Mouse (Mus musculus) embryo, embryonic 11 days (tissue): ENCODE measurements at regions not wholly inside any gene's neighbourhood (a gene's known extent, or its start where the extent isn't known, plus 50 kb on each side); places are given as distances from the start of the nearest gene placed in this dataset.

Experiments used
- DNase-seq: peaks from one replicate; pipeline ENCODE4 v3.0.0-alpha.2; 2015

DNA sequence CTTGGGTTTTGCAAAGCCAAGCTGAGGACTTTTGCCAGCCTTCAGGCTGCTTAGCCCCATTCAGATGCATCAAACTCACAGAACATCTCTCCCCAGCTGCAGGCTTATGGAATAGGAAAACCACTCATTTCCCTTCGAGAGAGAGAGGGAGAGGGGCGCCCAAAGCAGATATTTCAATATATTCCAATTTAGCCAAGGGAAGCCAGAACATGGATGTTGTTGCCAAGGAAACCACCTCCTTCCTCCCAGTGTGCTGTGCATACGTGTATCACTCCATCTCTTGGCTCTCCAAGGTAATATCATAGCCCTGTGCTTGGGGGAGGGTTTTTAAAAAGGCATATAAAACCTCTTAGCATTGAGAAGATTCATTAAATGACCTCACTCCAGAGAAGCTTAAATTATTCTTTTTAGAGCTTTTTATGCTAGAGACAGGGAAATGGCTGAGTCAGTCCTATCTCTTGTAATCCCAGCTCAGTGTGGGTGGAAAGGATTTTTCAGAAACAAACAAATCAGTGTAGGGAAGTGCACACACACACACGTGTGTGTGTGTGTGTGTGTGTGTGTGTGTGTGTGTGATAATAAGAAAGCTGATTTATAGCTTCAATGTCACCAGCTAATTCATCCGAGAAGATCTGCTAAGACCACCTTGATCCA lies 245.1 kb downstream of the Rps24 start:
- no peak for DNase-seq

DNA sequence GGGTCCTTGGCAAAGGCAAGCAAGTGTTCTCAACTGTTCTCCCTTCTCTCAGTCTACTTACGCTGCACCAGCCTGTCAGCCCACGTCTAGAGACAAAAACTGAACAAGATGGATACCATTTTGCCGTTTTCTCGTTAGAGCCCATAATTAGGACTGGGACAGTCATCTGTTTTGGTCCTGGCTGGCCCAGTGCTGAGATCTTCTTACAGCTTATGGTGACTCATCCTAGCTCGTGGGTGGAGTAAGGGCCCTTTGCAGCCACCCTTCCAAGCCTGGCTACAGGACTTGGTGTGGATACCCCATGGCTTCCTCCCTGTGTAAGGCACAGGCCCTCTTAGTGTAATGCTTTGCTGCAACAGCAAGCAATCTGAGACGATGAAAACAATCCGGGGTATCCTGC lies 246.4 kb downstream of the Rps24 start:
- no peak for DNase-seq

DNA sequence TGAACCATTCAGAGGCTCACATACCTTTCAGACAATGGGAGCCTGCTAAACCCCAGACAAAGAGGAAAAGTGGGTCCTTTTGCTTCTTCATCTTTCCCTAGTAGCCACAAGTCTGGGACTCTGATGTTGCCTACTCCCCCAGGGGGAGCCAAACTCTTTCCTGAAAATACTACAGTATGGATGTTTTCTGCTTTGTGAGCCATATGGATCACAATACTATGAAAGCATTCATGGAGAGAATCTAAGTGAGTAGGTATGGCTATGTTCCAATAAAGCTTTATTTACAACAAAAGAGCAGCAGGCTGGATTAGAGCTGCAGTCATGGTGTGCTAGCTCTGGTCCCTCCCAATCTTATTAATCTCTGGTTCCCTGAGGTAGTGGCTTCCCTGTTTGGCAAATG lies 251.9 kb downstream of the Rps24 start:
- peak; percentile 42 for DNase-seq

DNA sequence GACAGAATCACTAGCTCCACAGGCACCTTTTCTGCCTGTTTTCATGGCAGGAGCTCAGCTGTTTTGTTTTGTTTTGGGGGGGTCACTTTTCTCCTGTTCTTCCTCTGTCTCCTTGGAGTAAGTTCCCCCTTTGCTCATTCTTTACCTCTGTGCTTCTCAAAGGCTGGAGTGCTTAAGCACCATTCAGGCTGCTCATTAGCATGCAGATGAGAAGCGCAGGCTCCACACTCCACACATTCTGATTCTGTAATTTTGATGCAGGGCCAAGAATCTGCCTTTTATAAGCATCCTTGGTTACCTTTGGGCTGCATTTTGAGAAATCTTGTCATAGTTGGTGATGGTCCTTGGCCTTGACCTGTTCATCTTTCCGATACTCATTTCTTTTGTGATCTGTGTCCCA lies 257.5 kb downstream of the Rps24 start:
- no peak for DNase-seq

DNA sequence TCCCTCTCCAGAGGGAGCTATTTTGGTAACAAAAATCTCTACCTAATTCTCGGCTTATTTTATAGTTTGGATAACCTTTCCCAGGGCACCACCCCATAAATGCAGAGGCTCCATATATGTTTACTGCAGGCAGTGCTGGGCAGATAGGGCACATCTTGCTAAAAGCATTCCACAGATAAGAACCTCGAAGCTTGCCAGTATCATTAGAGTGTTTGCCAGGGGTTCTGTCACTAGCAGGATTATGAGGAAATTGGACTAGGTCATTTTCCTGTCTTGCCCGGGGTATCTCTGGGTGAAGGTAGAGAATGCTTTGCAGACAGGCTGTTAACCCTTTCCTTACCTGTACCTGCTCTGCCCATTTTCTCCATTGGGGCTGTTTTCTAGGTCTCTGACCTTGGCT lies 258.8 kb downstream of the Rps24 start:
- no peak for DNase-seq

DNA sequence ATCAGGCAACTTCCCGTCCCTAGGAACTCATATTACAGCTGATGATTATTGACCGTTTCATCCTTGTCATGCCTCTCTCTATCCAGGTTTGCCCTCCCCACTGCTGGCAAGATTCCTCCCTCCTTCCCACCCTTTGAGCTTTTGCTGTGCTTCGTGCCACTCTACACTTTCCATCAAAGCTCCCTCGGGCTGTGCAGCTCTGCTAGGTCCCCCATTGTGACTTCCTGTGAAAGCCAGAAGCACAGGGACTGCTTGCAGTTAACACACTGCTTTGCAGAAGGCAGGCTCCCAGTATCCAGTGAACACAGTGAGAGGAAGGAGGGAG lies 260.5 kb downstream of the Rps24 start:
- DNase-seq, result peak; percentile 31

DNA sequence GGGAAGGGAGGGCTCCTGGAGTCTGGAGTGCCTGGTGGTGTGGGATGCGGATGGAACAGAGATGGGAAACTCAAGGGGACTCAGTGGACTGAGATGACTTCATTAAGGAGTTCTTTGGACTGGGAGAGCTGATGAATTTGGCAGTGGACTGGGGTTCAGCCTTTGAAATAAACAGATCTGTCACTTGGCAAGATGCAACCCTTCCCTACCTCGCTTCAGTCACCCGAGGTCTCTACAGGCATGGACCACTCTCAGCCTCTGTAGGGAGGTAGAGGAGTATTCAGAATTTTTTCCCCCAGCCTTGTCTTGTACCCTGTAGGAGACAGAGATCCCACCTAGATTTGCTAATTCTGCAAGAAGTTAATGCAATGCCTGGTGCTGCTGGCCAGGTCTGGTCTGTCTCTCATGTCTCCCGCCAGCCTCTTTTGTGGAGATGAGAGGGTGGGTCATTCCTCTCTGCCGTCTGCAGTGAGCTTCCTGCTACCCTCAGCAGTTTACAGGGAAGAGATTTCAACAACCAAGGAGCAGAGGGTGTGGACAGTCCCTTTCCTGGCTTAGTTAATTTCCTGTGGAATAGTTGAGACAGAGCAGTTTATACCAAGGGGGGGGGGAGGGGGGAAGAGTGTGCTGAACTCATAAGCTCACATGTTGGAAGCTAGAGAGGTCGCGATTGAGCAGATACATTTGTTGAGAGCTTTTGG lies 261.0 kb downstream of the Rps24 start:
- peak; percentile 14 for DNase-seq

DNA sequence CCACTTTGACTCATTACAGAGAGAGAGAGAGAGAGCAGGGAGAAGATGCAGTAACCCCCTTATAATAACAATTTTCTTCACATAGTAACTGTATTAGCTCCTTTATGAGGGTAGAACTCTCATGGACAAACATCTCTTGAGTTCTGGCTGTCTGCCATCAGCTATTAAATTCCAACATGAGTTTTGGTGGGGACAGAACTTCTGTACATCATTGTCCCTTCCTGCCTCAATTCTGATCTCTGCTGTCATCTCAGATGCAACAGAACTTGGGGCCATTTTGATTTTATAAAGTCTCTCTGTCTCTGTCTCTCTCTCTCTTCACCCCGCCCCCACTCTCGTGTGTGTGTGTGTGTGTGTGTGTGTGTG lies 261.6 kb downstream of the Rps24 start:
- DNase-seq, result no peak

DNA sequence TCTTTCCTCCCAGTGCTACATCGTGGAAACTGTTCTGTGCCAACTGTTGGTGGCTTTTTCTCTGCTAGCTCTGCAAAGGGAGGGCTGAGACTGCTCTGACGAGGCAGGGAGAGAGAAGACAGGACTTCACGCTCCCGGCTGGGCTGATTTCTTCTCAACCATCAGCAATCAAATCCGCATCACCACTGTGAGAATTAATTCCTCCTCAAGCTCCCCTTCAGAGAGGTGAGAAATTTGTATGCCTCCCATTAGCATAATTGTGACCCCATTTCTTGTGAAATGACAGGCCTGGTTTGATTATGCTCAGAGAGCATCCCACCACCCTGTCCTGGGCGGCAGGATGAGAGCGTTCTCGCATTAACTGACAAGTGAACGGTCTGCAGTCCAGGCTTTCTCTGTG lies 262.4 kb downstream of the Rps24 start:
- DNase-seq, result no peak

DNA sequence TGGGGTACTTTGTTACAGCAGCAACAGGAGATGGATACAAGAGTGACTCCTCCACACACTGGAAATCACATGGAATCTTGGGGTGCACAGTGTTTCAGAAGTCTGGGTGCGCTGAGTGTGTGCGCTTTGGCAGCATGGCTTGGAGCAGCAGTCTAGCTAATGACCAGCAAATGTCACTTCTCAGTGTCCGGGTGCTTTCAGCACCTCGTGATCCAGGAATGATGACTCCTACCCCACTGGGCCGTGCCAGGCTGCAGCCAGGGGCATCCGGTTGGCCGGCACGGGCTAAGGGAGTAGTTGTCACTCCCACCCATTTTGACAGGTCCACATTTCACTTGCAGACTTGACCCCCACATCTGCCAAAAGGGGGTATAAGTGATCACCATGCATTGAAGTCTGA lies 264.3 kb downstream of the Rps24 start:
- no peak for DNase-seq

DNA sequence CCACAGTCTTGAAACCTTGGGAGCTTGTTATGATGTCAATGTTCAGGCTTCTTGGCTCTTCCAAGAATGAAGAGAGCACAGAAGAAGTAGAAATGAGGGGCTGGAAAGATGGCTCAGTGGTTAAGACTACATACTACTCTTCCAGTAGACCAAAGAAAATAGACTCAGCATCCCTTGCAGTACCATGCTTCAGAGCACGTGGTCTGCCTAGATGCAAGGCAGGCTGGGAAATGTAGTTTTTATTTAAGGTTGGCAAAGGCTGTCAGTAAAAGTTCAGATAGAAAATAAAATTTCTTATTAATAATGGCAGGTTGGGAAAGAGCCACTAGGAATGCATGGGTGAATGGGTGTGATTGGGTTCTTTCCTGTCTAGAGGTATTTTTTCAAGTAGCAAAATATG lies 267.8 kb downstream of the Rps24 start:
- DNase-seq, result no peak

DNA sequence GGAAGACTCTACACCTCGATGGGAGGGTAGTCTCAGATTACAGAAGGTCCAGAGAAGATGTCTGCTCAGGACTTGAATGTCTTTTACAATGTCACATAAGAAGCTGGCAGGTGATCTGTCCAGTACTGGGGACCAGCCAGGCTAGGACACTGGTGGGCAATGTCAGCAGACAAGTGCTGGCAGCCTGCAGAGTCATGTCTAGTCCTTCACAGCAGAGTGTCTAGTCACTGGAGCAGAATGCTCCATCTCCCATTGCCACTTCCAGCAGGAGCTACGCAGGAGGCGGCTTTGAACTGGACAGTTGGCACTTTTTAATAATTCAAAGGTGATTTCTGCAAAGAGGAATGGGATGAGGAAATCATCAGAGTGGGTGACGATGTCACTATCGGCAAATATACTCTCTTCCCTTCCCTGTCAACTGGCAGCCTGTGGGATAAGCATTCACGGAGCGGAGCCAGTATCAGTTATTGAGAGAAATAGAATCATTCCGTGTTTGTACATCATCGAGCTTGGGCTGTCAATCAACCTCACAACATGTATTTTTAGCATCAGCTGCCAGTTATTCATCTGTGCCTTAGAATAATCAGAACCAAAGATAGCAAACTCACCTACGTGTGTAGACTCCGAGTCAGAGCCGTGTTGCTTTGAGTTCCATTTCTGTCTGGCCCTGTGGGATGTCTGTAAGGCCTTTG lies 268.6 kb downstream of the Rps24 start:
- no peak for DNase-seq

DNA sequence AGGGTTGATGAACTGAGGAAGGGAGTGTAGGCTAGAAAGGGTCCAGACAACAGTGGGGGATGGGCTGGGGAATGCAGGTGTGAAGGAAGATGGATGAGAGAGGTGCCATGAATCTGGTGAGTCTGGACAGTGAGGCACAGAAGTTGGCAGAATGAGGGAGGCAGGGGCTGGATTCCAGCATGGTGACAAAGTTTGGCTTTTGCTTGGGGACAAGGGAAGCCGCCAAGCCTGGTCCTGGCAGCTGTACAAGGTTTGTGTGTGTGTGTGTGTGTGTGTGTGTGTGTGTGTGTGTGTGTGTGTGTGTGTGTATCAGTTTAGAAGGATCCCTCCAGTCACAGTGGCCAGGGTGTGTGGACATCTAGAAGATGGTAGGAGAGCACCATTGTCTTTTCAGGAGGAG lies 270.4 kb downstream of the Rps24 start:
- no peak for DNase-seq

DNA sequence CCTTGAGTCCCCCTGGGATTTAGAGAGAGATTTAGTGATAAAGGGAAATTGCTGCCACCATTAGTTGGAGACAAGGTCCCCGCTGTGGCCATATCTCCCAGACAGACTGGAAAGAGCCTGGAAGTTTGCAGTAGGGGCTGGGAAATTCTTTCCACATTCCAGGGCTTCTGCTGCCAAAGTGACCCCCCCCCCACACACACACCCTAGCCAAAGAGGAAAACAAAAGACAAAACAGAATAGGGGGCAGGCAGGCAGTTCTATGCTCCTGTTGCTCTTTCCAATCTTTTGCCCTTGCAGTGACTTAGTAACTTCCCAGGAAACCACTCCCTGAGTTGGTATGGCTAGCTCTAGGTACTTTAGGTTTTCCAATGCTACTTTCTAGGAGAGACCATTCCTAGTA lies 270.9 kb downstream of the Rps24 start:
- no peak for DNase-seq

DNA sequence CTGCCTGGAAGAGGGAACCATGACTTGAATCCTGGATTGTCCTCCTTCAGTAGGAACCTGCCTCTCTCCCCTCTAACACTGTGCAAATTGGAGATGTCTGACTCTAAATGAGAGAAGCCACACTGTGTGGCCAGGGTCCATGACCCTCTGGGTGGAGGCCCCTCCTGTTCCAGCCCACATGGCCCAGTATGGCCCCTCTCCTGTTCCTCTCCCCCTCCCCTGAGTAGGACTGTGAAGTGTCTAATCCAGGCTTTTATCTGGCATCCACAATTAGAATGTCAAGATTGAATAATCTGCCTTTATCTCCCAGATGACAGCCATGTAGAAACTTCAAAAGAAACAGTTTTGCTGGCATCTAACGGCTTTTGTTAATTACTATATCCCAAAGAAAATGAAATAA lies 274.0 kb downstream of the Rps24 start:
- DNase-seq, result no peak

DNA sequence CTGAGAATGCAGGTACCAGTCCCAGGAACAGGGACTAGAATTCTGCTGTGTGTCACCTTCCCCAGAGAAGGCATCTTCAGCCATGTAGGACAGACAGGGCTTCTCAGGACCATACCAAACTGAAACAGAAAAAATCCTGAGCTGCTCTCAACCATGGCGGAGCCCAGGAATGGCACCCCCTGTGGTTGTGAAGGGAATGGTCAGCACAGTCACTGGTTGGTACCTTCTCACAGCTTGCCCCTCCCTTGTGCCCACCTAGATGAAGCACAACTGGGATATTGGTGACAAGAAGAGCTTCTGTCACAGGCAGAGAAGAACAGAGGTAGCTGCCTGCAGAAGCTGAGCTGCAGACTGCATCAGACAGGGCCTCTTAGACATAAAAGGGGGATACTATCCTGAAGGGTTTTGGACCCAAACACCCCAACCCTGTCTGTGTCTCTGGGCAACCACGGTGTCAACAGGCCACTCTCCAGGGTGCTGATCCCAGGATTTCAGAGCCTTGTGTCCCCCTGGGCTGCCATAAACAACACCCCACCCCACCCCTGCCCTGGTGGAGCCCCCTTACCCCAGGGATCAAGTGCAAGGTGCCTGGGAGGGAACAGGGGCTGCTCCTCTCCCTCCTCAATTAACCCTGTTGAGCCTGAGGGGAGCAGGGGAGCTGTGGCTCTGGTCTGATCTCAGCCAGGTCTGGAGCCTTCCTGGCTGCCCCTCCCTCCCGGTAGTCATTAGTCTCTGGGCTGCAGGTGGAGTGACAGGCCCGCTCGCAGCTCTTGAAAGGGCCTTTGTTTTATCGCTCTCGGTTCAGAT lies 275.7 kb downstream of the Rps24 start:
- DNase-seq, result peak; percentile 62

DNA sequence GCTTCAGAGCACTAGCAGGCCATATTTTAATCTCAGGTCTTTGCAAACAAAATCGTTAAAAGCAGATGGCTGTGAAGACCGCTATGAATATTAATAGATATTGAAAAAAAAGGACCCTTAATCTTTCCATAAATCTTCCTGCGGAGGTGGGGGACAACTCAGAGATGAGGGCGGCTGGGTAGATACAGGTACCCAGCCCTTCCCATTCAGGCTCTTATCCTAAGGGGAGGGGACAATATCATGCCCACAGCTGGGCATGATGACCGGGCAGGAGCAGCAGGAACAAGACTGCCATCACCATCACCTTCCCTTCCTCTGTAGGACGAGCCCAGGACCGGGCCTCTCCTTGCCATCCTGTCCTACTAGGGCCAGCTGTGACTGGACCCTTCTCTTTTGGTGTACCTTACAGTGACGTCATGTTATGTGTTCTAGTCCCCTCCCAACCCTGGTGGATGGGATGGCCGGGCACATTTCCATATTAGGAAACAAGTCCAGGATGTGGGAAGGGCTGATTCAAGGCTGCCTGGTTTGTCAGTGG lies 276.4 kb downstream of the Rps24 start:
- no peak for DNase-seq

DNA sequence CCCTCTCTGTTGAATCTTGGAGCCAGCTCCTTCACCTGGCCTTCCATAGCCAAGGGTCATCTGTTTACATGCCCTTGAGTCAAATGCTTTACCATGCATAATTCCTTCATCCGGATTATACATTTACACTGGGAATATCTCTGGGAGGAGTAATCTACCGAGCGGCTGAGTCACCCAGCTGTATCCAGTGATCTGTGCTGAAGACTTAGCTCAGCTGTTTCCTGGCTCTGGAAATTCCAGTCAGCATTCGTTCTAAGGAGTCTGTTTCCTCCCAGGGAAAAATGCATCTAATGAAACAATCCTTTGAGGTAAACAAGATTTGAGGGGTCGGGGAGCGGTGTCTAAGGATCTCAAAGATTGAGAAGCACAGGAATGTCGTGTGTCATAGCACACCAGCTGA lies 276.9 kb downstream of the Rps24 start:
- no peak for DNase-seq

DNA sequence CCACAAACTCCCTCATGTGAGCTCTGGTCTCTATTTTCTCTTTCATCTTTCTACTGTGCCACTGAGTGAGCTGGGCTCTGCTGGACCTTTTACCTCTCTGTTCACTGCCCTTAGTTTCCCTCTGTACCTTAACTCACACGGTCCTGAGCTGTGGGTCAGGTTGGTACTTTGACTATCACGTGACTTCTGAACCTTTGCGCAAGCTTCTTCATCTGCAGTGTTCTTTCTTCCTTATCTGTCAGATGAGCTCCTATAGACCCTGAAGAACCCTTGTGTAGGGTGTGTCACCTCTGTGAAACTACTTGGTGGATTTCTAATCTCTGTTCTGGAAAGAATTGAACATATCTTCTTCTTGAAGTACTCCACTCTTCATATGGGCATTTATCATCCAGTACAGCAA lies 279.3 kb downstream of the Rps24 start:
- no peak for DNase-seq

DNA sequence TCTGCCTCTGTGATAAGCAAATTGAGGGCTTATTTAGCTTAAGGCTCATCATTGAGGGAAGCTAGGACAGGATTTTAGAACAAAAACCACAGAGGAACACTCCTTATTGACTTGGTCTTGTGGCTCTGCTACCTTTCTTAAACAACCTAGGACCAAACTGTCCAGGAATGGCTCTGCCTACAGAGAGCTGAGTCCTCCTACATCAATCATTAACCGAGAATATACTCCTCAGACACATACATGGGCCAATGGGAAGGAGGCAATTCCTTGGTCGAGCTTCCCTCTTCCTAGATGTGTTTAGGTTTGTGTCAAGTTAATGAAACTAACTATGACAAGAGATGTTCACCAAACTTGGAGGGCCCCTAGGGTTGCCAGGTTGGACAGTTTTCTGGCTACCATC lies 279.8 kb downstream of the Rps24 start:
- DNase-seq, result no peak

DNA sequence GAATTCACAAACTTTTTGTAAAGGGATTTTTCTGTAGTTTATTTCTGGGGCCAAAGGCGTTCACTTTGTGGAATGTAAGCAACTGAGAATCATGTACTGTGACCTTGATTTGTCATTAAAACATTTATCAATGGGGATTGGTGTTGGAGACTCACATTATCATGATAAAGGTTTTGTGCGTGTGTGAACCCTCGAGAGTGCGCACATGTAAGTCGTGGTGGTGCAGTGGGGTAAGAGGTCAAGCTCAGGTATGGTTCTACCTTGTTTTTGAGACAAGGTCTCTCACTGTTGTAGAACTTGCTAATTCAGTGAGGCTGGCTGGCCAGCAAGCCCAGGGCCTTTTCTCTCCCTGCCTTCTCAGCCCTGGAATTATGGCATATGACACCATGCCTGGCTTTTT lies 280.4 kb downstream of the Rps24 start:
- no peak for DNase-seq

DNA sequence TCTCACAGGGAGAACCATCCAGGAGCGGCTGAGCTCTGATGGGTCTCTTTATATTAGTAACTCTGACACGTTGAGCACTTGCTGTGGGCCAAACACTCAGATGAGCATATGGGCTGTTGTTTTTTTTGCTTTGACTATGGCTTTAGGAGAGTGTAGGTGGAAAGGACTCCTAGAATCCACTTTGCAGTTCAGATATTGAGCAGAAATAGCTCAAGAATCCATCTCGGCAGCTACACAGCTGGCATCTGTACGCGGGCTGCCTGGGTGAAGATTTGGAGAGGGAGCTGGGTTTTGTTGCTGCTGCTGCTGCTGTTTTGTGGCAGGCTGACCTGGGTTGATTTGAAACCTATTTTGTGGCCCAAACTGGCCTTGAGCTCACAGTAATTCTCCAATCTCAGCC lies 281.0 kb downstream of the Rps24 start:
- DNase-seq, result no peak

DNA sequence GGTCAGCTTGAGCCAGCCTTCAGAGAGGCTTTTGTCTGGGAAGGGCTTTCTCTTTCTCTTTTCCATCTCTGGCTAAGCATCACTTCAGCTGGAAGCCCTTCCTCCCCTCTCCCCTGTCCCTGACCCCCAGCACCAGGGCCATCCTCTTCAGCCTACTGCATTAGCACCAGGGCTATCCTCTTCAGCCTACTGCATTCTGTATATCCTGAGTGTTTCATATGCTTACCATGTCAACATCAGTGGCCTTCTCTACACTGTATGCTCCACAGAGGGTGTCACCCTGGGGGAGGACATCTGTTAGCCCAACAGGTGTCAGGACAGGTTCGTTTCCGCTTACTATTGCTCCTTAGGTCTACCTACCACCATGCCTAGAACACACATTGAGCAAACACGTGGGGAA lies 282.5 kb downstream of the Rps24 start:
- DNase-seq, result no peak
